Mouse (Mus musculus) liver, embryonic 15.5 days (tissue): ENCODE data around the gene Dnah1. TPM values are rescaled to one million over a fixed set of nuclear protein-coding genes. Genes with fewer than 3 reads are reported as not detected.
A peak's percentile ranks its signal among the peaks of the same experiment; 100 is the strongest.

Experiments used
- ATAC-seq: fragments of 200-750 bp; cut with Nextera tagmentation; 2 replicates; pipeline ENCODE4 v1.8.0; 2017; ENCODE audit warnings: moderate number of reproducible peaks, mild to moderate bottlenecking, moderate library complexity; ENCODE audit not compliant: insufficient read depth
- H3K27ac ChIP-seq: fragments of 300-500 bp; sonication (generic); replicated peaks from 2 replicates; pipeline ENCODE4 v1.5.1; 2015; ENCODE audit warnings: mild to moderate bottlenecking, inconsistent platforms
- H3K27me3 ChIP-seq: fragments of 300-500 bp; sonication (generic); 2 replicates; pipeline ENCODE4 v1.6.1; 2015; ENCODE audit warnings: mild to moderate bottlenecking, inconsistent platforms
- H3K36me3 ChIP-seq: fragments of 300-500 bp; sonication (generic); replicated peaks from 2 replicates; pipeline ENCODE4 v1.6.1; 2015; ENCODE audit warnings: moderate library complexity, mild to moderate bottlenecking, inconsistent platforms
- H3K4me1 ChIP-seq: fragments of 300-500 bp; sonication (generic); replicated peaks from 2 replicates; pipeline ENCODE4 v1.6.1; 2015; ENCODE audit warnings: inconsistent platforms
- H3K4me2 ChIP-seq: fragments of 300-500 bp; sonication (generic); 2 replicates; pipeline ENCODE4 v1.6.1; 2015; ENCODE audit warnings: moderate library complexity, mild to moderate bottlenecking, inconsistent platforms
- H3K4me3 ChIP-seq: fragments of 300-500 bp; sonication (generic); replicated peaks from 2 replicates; pipeline ENCODE4 v1.5.1; 2015; ENCODE audit warnings: mild to moderate bottlenecking, inconsistent platforms
- H3K9ac ChIP-seq: fragments of 300-500 bp; sonication (generic); 2 replicates; pipeline ENCODE4 v1.6.1; 2015; ENCODE audit warnings: moderate library complexity, mild to moderate bottlenecking, inconsistent platforms
- H3K9me3 ChIP-seq: fragments of 300-500 bp; sonication (generic); replicated peaks from 2 replicates; pipeline ENCODE4 v1.6.1; 2016; ENCODE audit warnings: inconsistent platforms
- WGBS: fragments of 180-500 bp; shearing (Covaris S2); methylation state at CpG from one replicate; pipeline ENCODE4 v1.1.7; 2015; ENCODE audit warnings: mixed read lengths; ENCODE audit not compliant: insufficient replicate concordance; 5-methylcytosine and 5-hydroxymethylcytosine counted together
- polyA plus RNA-seq: library from polyadenylated mRNA; unstranded; fragments of >200 nt; fragmentation: Nextera tagmentation; extraction: Ambion mirVana; gene quantifications from 2 replicates; pipeline ENCODE4 v1.2.1, GENCODE M21; 2015

Dnah1 gene
- polyA plus RNA-seq, 1 experiment from 2014 or later = 0.14 TPM

DNA sequence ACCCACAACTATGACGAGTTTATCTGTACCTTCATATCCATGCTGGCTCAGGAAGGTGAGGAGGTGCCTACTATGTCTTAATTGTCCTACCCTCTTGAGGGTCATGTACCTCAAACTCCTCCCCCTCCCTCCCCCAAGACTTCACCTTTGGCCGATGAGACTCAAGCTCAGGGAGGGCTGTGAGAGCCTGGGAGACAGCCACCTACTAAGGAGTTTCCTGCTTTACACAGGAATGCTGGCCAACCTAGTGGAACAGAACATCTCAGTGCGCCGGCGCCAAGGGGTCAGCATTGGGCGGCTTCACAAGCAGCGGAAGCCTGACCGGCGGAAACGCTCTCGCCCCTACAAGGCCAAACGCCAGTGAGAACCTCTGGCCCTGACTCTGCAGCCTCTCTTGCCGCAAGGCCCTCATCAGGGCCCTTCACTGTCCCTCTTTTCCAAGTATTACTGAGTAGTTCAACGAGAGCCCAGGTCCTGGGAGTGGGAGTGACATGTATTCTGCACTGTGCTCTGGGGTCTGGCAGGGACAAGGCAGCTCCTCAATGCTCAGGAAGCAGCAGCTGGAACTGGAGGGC, 65.1 kb downstream of the Dnah1 start:
- H3K4me2 ChIP-seq = no peak overlapping the region
- no peak overlapping the region for H3K9ac ChIP-seq
- peaks cover 40% of the 10 kb centered on the region for H3K4me1 ChIP-seq
- H3K4me3 ChIP-seq = no peak overlapping the region
- H3K36me3 ChIP-seq = peaks cover 83% of the 10 kb centered on the region
- no peaks in the 10 kb centered on the region for H3K9me3 ChIP-seq
- no peak for ATAC-seq
- H3K27ac ChIP-seq = peak overlapping the region; percentile 96
- H3K27me3 ChIP-seq = no peaks in the 10 kb centered on the region
- WGBS = 89% methylated on average over 14 of the region's 14 CpGs

DNA sequence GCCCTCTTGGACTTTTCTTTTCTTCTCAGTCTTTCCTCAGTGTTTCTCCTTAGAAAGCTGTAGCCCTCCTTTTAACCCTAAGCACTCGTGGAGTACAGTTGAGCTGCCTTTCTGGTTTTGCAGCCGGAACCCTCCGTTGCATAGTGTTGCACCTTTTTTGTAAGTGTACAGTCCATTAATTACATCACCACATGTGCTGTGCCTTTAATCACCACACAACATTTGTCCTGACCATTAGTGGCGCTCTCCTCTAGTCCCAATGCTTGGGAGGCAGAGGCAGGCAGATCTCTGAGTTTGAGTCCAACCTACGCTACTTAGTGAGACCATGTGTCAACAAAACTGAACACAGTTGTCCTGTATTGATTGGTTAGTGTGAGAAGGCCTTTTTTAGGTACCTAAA, 71.6 kb downstream of the Dnah1 start:
- H3K27ac ChIP-seq = peak overlapping the region; percentile 79
- no peak for ATAC-seq
- 81% methylated on average over 5 of the region's 5 CpGs for WGBS

DNA sequence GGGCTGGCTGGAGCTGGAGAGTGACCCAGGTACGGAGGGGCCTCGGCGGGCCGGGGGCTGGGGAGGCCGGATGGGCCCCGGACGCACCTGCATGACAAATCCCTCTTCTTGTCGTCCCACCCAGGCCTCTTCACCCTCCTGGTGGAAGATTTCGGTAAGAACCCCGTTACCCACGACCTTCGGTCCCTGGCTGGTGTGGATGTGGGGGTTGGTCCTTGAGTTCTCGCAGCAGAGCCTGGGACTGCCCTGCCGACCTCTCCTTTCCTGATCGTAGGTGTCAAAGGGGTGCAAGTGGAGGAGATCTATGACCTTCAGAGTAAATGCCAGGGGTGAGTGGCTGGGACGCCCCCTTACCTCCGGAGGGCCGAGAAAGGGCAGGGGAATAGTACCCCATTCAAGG, 72.1 kb downstream of the Dnah1 start:
- H3K9me3 ChIP-seq = no peaks in the 10 kb centered on the region
- WGBS = under 1% methylated on average over 18 of the region's 18 CpGs
- H3K4me1 ChIP-seq = peaks cover 23% of the 10 kb centered on the region
- peak overlapping the region; percentile 79 for H3K27ac ChIP-seq
- peak overlapping the region; percentile 96 for H3K9ac ChIP-seq
- peak overlapping the region; percentile 98 for H3K4me3 ChIP-seq
- H3K27me3 ChIP-seq = no peaks in the 10 kb centered on the region
- H3K4me2 ChIP-seq = peak overlapping the region; percentile 82
- ATAC-seq = peak; percentile 10
- peaks cover 40% of the 10 kb centered on the region for H3K36me3 ChIP-seq

More for the DNA sequence above, 71.6 kb downstream of the Dnah1 start:
- H3K4me1 ChIP-seq = peaks cover 23% of the 10 kb centered on the region
- peak overlapping the region; percentile 98 for H3K4me3 ChIP-seq
- no peaks in the 10 kb centered on the region for H3K9me3 ChIP-seq
- no peaks in the 10 kb centered on the region for H3K27me3 ChIP-seq
- H3K9ac ChIP-seq = peak overlapping the region; percentile 96
- peaks cover 45% of the 10 kb centered on the region for H3K36me3 ChIP-seq
- peak overlapping the region; percentile 82 for H3K4me2 ChIP-seq

DNA sequence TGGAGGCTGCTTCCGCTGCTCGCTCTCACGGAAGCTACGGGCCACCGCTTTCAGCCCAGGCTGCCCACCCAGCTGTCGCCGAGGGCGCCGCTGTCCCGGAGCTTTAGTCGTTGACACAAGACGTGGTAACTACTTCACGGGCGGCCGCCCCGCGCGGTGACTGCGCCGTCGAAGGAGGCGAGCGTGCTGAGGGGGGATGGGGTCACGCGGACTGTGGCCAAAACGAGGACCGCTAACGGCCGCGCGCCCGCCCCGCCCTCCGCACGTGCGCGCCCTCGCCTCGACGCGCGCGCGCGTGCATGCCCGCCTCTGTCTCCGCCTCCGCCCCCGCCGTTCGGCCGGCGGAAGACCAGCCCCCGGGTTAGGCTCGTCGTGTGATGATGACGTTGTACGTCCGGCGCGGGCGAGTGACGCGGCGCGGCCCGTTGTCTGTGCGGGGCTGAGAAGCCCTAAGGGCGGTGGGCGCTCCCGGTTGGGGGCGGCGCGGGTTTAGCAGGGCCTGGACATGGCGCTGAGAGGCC, 72.6 kb downstream of the Dnah1 start, which contains the start of the genes Phf7 and Bap1:
TSS of gene Phf7 (minus strand) at position 234 of the 521 bp plus-strand sequence.
TSS of gene Bap1 (plus strand) at position 367 of the 521 bp plus-strand sequence.
- Histone ChIP-seq H3K4me1 (peaks cover 23% of the 10 kb centered on the region), H3K9ac (peak within 1 kb of the TSS; percentile 96), H3K36me3 (peaks cover 35% of the 10 kb centered on the region), H3K4me2 (peak within 1 kb of the TSS; percentile 82), H3K27me3 (no peaks in the 10 kb centered on the region), H3K9me3 (no peaks in the 10 kb centered on the region), H3K4me3 (peak within 1 kb of the TSS; percentile 98), H3K27ac (peak within 1 kb of the TSS; percentile 89)
- peak; percentile 89 for ATAC-seq
- under 1% methylated on average over 75 of the region's 75 CpGs for WGBS

DNA sequence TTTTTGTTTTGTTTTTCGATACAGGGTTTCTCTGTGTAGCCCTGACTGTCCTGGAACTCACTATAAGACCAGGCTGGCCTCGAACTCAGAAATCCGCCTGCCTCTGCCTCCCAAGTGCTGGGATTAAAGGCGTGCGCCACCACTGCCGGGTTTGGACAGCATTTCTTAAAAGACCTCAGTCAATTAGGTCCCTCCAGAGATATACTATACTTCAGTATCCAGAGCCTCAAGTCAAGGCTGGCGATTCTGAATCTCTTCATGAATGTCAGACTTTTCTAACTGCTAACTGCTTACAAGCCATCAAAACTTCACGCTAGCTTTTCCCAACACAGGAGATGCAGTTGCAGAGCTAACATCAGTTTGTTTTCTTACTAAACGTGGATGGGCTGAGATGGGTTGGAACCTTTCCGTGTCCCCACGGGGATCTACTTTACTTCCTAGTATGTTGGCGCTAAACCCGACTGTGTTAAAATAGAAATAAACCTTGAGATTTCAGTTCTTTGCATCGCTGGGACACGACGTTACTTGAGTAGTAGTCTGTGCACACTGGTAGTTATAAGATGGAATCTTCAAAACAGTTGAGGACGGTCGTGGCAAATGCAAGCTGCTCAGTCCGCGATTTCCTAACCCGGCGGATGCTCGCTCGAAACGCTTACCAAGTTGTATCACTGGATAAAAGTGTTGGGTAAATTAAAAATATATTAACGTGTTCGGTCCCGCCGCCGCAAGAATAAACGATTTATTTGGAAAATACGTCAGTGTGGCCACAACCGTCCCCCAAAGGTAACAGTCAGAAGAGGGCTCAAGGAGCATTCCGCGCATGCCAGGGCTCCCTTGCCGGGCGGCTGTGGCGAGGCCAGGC, 73.2 kb downstream of the Dnah1 start:
- H3K27me3 ChIP-seq = no peaks in the 10 kb centered on the region
- H3K4me2 ChIP-seq = peak overlapping the region; percentile 82
- H3K9me3 ChIP-seq = no peaks in the 10 kb centered on the region
- peaks cover 23% of the 10 kb centered on the region for H3K4me1 ChIP-seq
- peaks cover 28% of the 10 kb centered on the region for H3K36me3 ChIP-seq
- H3K4me3 ChIP-seq = peak overlapping the region; percentile 98
- peak overlapping the region; percentile 89 for H3K27ac ChIP-seq
- H3K9ac ChIP-seq = peak overlapping the region; percentile 75
- peak; percentile 83 for ATAC-seq
- 12% methylated on average over 38 of the region's 38 CpGs for WGBS

DNA sequence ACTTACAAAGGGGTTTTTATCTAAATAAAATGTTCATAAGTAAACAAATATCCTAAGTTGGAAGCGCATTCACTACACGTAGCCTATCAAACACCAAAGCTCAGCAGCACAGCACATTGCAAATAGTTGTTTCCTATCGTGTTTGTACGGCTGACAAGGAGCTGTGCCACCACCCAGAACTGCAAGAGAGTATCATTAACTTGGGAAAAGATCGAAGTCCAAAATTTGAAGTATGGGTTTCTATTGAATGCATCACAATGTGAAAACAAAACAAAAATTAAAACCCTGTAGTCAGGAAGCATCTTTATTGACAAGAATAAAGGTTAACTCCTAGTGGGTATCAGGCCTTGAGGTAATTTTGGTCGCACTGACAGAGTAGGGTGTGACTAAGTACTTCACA, 75.3 kb downstream of the Dnah1 start:
- WGBS = 78% methylated on average over 6 of the region's 6 CpGs
- Histone ChIP-seq H3K4me3 (no peak overlapping the region), H3K36me3 (peaks cover 8% of the 10 kb centered on the region), H3K27ac (no peak overlapping the region), H3K9ac (no peak overlapping the region), H3K9me3 (no peaks in the 10 kb centered on the region), H3K27me3 (no peaks in the 10 kb centered on the region), H3K4me1 (peaks cover 23% of the 10 kb centered on the region), H3K4me2 (no peak overlapping the region)
- no peak for ATAC-seq

DNA sequence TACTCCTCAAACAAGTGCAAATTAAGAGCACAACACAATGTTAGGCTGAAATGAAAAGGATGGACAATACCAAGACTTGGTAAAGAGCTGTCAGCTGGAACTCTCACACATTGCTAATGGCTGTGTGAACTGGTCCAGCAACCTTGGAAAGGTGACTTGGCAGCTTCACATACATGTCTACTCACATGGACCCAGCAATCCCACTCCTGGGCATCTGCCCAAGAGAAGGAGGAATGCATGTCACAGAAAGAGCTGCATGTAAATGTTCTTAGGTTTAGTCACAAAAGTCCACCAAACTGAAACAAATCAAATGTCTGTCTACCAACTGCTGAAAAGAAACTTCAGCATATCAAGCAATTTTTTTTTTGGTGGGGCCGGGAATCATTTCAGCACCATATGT, 77.8 kb downstream of the Dnah1 start:
- ATAC-seq = no peak
- 76% methylated on average over 1 of the region's 1 CpGs for WGBS
- no peak overlapping the region for H3K9ac ChIP-seq
- no peaks in the 10 kb centered on the region for H3K9me3 ChIP-seq
- no peak overlapping the region for H3K4me2 ChIP-seq
- H3K4me1 ChIP-seq = peaks cover 14% of the 10 kb centered on the region
- no peak overlapping the region for H3K27ac ChIP-seq
- no peak overlapping the region for H3K4me3 ChIP-seq
- no peaks in the 10 kb centered on the region for H3K27me3 ChIP-seq
- H3K36me3 ChIP-seq = no peaks in the 10 kb centered on the region

DNA sequence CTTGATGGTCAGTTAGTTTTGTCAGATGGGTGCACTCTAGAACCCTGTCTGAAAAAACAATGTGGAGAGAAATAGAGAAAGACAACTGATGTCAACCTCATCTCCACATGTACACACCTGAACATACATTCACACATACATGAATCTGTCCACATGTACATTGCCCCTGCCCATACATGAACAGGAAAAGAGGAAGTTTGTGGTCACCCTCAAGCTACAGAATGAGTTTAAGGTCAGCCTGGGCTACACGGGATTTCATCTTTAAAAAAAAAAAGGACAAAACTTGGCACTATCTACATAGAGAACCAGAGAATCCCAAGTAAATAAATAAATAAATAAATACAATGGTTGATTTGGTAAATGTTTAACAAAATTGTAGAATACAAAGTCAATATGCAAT, 78.9 kb downstream of the Dnah1 start:
- WGBS = 22% methylated on average over 1 of the region's 1 CpGs
- Histone ChIP-seq H3K4me2 (no peak overlapping the region), H3K36me3 (no peaks in the 10 kb centered on the region), H3K4me3 (no peak overlapping the region), H3K27ac (no peak overlapping the region), H3K27me3 (no peaks in the 10 kb centered on the region), H3K4me1 (peaks cover 5% of the 10 kb centered on the region), H3K9me3 (no peaks in the 10 kb centered on the region), H3K9ac (no peak overlapping the region)
- no peak for ATAC-seq

DNA sequence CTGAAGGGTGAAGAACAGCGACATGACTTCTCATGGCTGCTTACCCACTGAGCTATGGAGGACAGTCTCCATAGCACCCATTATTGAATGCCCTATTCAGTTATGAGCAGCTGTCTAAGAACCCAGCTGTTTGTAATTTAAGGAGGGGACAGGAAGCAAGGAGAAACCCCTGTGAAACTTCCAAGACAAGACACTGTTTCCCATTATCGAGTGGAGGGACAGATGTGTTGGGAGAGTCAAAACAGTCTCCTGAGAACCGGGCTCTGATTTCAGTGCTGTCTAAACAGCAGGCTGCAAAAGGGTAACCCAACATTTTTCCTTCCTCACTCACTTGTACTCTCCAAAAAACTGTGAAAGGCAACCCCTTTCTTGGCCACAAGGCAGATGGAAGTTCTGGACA, 83.2 kb downstream of the Dnah1 start:
- Histone ChIP-seq H3K9me3 (no peaks in the 10 kb centered on the region), H3K4me2 (no peak overlapping the region), H3K4me3 (no peak overlapping the region), H3K27me3 (no peaks in the 10 kb centered on the region), H3K9ac (no peak overlapping the region), H3K4me1 (no peaks in the 10 kb centered on the region), H3K36me3 (no peaks in the 10 kb centered on the region), H3K27ac (no peak overlapping the region)
- ATAC-seq = no peak
- WGBS = 56% methylated on average over 3 of the region's 3 CpGs

DNA sequence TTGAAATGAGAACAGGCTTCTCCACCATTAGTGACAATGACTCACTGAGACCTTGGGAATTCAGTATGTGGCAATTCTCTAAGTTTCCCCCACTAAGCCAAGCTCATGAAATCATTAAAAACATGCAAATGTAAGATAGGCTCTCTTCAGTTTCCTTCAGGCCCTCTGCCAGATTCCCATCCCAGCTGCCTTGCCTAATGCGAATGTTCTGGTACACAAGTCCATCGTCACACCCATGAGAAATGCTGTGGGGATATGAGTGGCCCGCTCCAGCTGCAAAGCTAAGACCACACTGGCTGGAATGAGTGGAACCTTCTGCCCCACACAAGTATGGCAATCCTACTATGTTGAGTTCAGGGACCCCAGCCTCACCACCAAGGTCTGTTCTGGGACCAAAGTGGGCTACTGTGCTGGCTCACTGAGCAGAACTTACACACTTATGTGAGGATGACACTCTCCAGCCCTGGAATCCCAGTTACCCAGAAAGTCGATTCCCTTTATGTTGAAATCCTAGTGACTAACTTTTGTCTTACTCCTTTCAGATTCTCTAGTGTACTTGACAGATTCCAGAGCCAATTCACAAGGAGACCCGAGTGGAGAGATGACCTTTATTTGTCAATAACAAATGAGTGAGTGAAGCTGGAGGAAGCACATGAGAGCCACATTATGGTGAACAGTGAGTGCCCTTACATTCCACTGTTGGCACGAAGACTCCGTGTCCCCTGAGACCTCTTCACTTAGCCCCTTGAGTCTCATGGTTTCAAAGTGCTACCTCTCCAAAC, 86.4 kb downstream of the Dnah1 start:
- Histone ChIP-seq H3K4me2 (no peak overlapping the region), H3K4me3 (no peak overlapping the region), H3K27me3 (peaks cover 13% of the 10 kb centered on the region), H3K9me3 (no peaks in the 10 kb centered on the region), H3K9ac (no peak overlapping the region), H3K4me1 (0 out of 2 replicates have a peak, but pooled peaks cover 13% of the 10 kb centered on the region), H3K27ac (no peak overlapping the region), H3K36me3 (no peaks in the 10 kb centered on the region)
- WGBS = 77% methylated on average over 7 of the region's 7 CpGs
- ATAC-seq = no peak
